Mouse (Mus musculus): Measurements from ENCODE around the gene Sh3bgrl. TPM values are rescaled to one million over a fixed set of nuclear protein-coding genes. Genes with fewer than 3 reads are reported as not detected.

Sh3bgrl gene
- polyA plus RNA-seq, 1 experiment from 2014 or later, result 57.1 TPM

DNA sequence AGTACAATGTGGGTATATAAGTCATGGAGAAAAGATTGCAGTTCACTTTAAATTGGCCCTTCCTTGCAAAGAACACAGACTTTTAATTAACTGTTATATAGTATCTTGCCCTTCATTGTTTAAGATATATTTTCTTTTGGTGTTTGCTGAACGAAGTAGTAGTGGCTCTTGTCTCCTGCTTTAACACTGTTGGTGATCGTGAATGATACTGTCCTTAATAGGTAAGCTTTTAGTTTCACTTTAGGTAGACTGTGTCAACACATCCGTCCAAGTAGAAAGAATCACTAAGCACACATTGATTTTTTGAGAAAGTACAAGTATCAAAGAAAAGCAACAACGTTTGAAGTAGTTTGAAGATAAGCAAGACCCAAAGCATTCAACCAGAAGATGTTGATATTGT lies 65.7 kb downstream of the Sh3bgrl start:
- H3K36me3 ChIP-seq (ENCODE audit: insufficient read depth, low read length), result no peaks in the 10 kb centered on the region
- no peak for TF ChIP-seq CTCF (IDR thresholded peaks at IDR 0.05; ENCODE audit: low read depth)
- ATAC-seq (replicated peaks; ENCODE audit: low FRiP score, low read depth) (no peak), DNase-seq (ENCODE audit: low spot score) (no peak)
- H3K4me2 ChIP-seq (ENCODE audit: low read length), result no peak overlapping the region
- H3K4me1 ChIP-seq (replicated peaks; ENCODE audit: insufficient read depth, low read length), result no peaks in the 10 kb centered on the region
- H3K9ac ChIP-seq (ENCODE audit: low read depth, low read length), result no peak overlapping the region
- H3K4me3 ChIP-seq (replicated peaks; ENCODE audit: low read depth, low read length), result no peak overlapping the region
- H3K27me3 ChIP-seq (ENCODE audit: insufficient read depth, low read length), result no peaks in the 10 kb centered on the region
- WGBS, result 64% methylated on average over 4 of the region's 4 CpGs
- H3K9me3 ChIP-seq (replicated peaks; ENCODE audit: low read length), result no peaks in the 10 kb centered on the region
- no peak overlapping the region for H3K27ac ChIP-seq

DNA sequence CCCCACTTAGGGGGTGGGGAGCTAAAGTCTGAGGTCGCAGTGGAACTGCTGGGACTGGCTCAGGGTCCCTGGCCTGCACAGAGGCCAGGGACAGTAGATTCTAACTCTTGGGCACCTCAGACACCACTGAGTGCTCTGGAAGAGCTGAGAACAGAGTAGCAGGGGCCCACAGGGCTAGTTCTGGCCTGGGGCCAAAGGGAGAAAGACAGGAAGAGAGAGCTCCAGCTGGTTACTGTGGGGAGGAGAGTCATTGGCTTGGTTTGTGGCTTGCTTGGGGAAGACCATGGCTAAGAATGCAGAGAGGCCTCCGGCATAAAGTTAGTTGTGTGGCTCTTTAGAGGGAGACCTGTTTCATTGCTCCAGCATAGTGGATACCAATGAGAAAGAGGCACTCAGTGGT lies 79.9 kb downstream of the Sh3bgrl start:
- Histone ChIP-seq H3K36me3 (ENCODE audit: insufficient read depth, low read length) (no peaks in the 10 kb centered on the region), H3K4me3 (replicated peaks; ENCODE audit: low read depth, low read length) (no peak overlapping the region), H3K9ac (ENCODE audit: low read depth, low read length) (no peak overlapping the region), H3K27ac (no peak overlapping the region), H3K27me3 (ENCODE audit: insufficient read depth, low read length) (no peaks in the 10 kb centered on the region), H3K4me2 (ENCODE audit: low read length) (no peak overlapping the region), H3K9me3 (replicated peaks; ENCODE audit: low read length) (no peaks in the 10 kb centered on the region), H3K4me1 (replicated peaks; ENCODE audit: insufficient read depth, low read length) (no peaks in the 10 kb centered on the region)
- TF ChIP-seq CTCF (IDR thresholded peaks at IDR 0.05; ENCODE audit: low read depth), result no peak
- no peak for DNase-seq (ENCODE audit: low spot score)
- 57% methylated on average over 2 of the region's 2 CpGs for WGBS
- no peak for ATAC-seq (replicated peaks; ENCODE audit: low FRiP score, low read depth)

DNA sequence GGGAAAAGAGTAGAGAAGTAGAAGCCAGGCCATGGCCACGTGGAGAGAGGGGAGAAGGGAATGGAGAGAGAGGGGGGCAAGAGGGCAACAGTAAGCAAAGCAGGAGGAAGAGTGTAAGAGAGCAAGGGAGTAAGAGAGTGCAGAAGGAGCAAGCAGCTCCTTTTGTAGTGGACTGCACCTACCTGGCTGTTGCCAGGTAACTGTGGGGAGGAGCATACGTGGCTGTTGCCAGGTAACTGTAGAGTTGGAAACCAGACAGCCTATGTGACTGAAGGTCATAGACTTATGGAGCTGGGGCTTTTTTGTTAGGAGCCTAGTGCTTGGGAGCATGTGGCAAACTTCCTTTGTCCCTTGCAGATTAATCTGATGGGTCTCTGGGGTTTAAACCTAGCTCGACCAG lies 80.3 kb downstream of the Sh3bgrl start:
- no peak overlapping the region for H3K4me2 ChIP-seq (ENCODE audit: low read length)
- no peaks in the 10 kb centered on the region for H3K27me3 ChIP-seq (ENCODE audit: insufficient read depth, low read length)
- H3K27ac ChIP-seq, result no peak overlapping the region
- no peaks in the 10 kb centered on the region for H3K9me3 ChIP-seq (replicated peaks; ENCODE audit: low read length)
- WGBS, result 68% methylated on average over 3 of the region's 3 CpGs
- ATAC-seq (replicated peaks; ENCODE audit: low FRiP score, low read depth) (no peak), DNase-seq (ENCODE audit: low spot score) (no peak)
- H3K4me1 ChIP-seq (replicated peaks; ENCODE audit: insufficient read depth, low read length), result no peaks in the 10 kb centered on the region
- H3K9ac ChIP-seq (ENCODE audit: low read depth, low read length), result no peak overlapping the region
- H3K36me3 ChIP-seq (ENCODE audit: insufficient read depth, low read length), result no peaks in the 10 kb centered on the region
- no peak for TF ChIP-seq CTCF (IDR thresholded peaks at IDR 0.05; ENCODE audit: low read depth)
- H3K4me3 ChIP-seq (replicated peaks; ENCODE audit: low read depth, low read length), result no peak overlapping the region

DNA sequence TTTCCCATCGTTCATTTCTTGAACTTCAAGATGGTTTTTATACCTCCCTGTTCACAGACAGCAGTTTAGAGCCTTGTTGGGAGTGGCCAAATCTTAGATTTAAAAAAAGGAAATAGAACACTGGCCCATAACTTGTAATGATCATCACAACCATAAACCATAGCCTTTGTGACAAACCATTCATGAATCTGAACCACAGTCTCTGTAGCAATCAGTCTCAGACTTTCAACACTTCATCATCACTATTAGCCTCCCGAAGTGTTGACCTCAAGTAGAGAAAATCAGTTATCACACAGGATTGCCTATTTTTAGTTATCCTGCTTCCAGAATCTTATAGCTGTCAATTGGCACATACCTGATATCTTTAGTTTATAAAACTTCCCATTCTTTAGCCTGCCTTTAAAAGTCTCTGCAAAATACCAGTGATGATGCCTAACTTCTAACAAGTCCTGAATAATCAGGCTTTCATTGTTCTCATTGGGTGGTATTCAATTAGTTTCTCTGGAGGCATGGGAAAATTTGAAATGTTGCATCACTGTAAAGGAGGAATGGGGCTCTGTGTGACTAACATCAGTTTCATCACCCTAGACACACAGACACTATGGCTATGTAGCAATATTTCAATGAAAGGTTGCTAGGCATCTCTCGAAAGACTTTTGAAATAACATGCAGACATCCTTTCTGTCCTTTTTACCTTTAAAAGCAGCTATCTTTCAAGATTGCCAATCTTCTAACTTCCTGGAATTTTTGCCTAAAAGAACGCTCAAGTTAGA lies 89.7 kb downstream of the Sh3bgrl start:
- Histone ChIP-seq H3K9ac (ENCODE audit: low read depth, low read length) (no peak overlapping the region), H3K4me1 (replicated peaks; ENCODE audit: insufficient read depth, low read length) (no peaks in the 10 kb centered on the region), H3K4me2 (ENCODE audit: low read length) (no peak overlapping the region), H3K27ac (no peak overlapping the region), H3K27me3 (ENCODE audit: insufficient read depth, low read length) (no peaks in the 10 kb centered on the region), H3K36me3 (ENCODE audit: insufficient read depth, low read length) (no peaks in the 10 kb centered on the region), H3K9me3 (replicated peaks; ENCODE audit: low read length) (no peaks in the 10 kb centered on the region), H3K4me3 (replicated peaks; ENCODE audit: low read depth, low read length) (no peak overlapping the region)
- WGBS, result 80% methylated on average over 4 of the region's 4 CpGs
- DNase-seq (ENCODE audit: low spot score) (no peak), ATAC-seq (replicated peaks; ENCODE audit: low FRiP score, low read depth) (no peak)
- no peak for TF ChIP-seq CTCF (IDR thresholded peaks at IDR 0.05; ENCODE audit: low read depth)

DNA sequence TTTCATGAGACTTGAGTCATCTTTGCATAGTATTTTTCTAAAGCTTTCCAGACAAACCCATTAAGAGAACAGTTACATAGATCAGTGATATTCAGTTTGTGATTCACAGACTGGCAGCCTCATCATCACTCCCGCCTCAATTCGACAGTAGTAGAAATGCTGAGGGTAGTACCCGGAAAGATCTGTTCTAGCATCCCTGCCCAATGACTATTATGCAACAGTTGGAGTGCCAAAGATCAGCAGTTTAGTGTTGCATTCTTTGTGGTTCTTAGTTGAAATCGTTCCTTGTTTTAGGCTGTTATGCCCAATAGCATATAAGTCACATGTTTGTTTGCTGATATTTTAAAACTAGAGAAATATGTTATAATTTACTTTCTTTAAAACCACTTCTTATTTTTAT lies 94.4 kb downstream of the Sh3bgrl start:
- 92% methylated on average over 4 of the region's 4 CpGs for WGBS
- Histone ChIP-seq H3K27me3 (ENCODE audit: insufficient read depth, low read length) (no peaks in the 10 kb centered on the region), H3K4me1 (replicated peaks; ENCODE audit: insufficient read depth, low read length) (no peaks in the 10 kb centered on the region), H3K4me2 (ENCODE audit: low read length) (no peak overlapping the region), H3K9ac (ENCODE audit: low read depth, low read length) (no peak overlapping the region), H3K27ac (no peak overlapping the region), H3K36me3 (ENCODE audit: insufficient read depth, low read length) (no peaks in the 10 kb centered on the region), H3K4me3 (replicated peaks; ENCODE audit: low read depth, low read length) (no peak overlapping the region), H3K9me3 (replicated peaks; ENCODE audit: low read length) (no peaks in the 10 kb centered on the region)
- DNase-seq (ENCODE audit: low spot score) (no peak), ATAC-seq (replicated peaks; ENCODE audit: low FRiP score, low read depth) (no peak)
- no peak for TF ChIP-seq CTCF (IDR thresholded peaks at IDR 0.05; ENCODE audit: low read depth)

DNA sequence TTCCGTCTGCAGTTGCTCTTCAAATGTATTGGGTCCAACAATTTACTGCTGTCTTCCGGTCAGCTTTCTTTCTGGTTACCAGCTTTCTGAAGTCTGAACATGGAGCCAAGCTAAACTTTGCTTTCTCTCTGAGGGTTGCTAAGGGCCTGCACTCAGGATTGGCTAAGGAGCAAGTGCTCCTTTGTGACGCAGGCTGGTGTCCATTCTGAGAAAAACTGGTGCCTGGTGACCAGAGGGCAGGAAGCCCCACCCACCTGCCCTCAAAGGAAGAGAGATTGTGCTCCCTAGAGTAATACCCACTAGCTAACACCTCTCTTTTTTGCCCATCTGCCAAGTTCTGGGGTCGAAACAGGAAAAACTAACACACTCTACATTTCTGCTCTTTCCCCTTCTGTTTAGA lies 95.8 kb downstream of the Sh3bgrl start:
- 65% methylated on average over 4 of the region's 4 CpGs for WGBS
- no peaks in the 10 kb centered on the region for H3K9me3 ChIP-seq (replicated peaks; ENCODE audit: low read length)
- H3K9ac ChIP-seq (ENCODE audit: low read depth, low read length), result no peak overlapping the region
- ATAC-seq (replicated peaks; ENCODE audit: low FRiP score, low read depth) (no peak), DNase-seq (ENCODE audit: low spot score) (peak; percentile 33)
- H3K36me3 ChIP-seq (ENCODE audit: insufficient read depth, low read length), result no peaks in the 10 kb centered on the region
- H3K4me2 ChIP-seq (ENCODE audit: low read length), result no peak overlapping the region
- 0 out of 2 replicates have a peak overlapping the region, but pooled peaks have one; percentile 0 for H3K27ac ChIP-seq
- H3K27me3 ChIP-seq (ENCODE audit: insufficient read depth, low read length), result no peaks in the 10 kb centered on the region
- no peaks in the 10 kb centered on the region for H3K4me1 ChIP-seq (replicated peaks; ENCODE audit: insufficient read depth, low read length)
- no peak overlapping the region for H3K4me3 ChIP-seq (replicated peaks; ENCODE audit: low read depth, low read length)
- no peak for TF ChIP-seq CTCF (IDR thresholded peaks at IDR 0.05; ENCODE audit: low read depth)

Data from kidney, postnatal 0 days (tissue).